Mouse (Mus musculus) kidney, embryonic 14.5 days (tissue): ENCODE results near the gene Lamc3. TPM values are rescaled to one million over a fixed set of nuclear protein-coding genes. Genes with fewer than 3 reads are reported as not detected.
A peak's percentile ranks its signal among the peaks of the same experiment; 100 is the strongest.

ENCODE experiments used
- ATAC-seq: fragments of 200-750 bp; cut with Nextera tagmentation; 2 replicates; pipeline ENCODE4 v1.8.0; 2017; ENCODE audit warnings: moderate number of reproducible peaks, mild to moderate bottlenecking, moderate TSS enrichment, moderate library complexity; ENCODE audit not compliant: low FRiP score, low TSS enrichment
- H3K27ac ChIP-seq: fragments of 300-500 bp; sonication (generic); 2 replicates; pipeline ENCODE4 v1.5.1; 2014; ENCODE audit warnings: low read depth, mild to moderate bottlenecking, low read length, moderate library complexity, mixed read lengths
- H3K27me3 ChIP-seq: fragments of 300-500 bp; sonication (generic); 2 replicates; pipeline ENCODE4 v1.6.1; 2014; ENCODE audit warnings: mild to moderate bottlenecking, low read length; ENCODE audit not compliant: control insufficient read depth, insufficient read depth
- H3K36me3 ChIP-seq: fragments of 300-500 bp; sonication (generic); 2 replicates; pipeline ENCODE4 v1.6.1; 2014; ENCODE audit warnings: low read length, mixed read lengths; ENCODE audit not compliant: control insufficient read depth, insufficient read depth
- H3K4me1 ChIP-seq: fragments of 300-500 bp; sonication (generic); 2 replicates; pipeline ENCODE4 v1.6.1; 2014; ENCODE audit warnings: low read length, mixed read lengths; ENCODE audit not compliant: control insufficient read depth, insufficient read depth
- H3K4me2 ChIP-seq: fragments of 300-500 bp; sonication (generic); replicated peaks from 2 replicates; pipeline ENCODE4 v1.6.1; 2014; ENCODE audit warnings: low read depth, mild to moderate bottlenecking, low read length
- H3K4me3 ChIP-seq: fragments of 300-500 bp; sonication (generic); 2 replicates; pipeline ENCODE4 v1.5.1; 2014; ENCODE audit warnings: mild to moderate bottlenecking, low read length
- H3K9ac ChIP-seq: fragments of 300-500 bp; sonication (generic); 2 replicates; pipeline ENCODE4 v1.6.1; 2014; ENCODE audit warnings: low read depth, mild to moderate bottlenecking, low read length, moderate library complexity
- H3K9me3 ChIP-seq: fragments of 300-500 bp; sonication (generic); 2 replicates; pipeline ENCODE4 v1.6.1; 2016; ENCODE audit warnings: low read length; ENCODE audit not compliant: control insufficient read depth
- WGBS: fragments of 180-500 bp; shearing (Covaris S2); extraction: QIAGEN DNeasy Blood & Tissue Kit; methylation state at CpG from one replicate; pipeline ENCODE4 v1.1.7; 2014; 5-methylcytosine and 5-hydroxymethylcytosine counted together
- polyA plus RNA-seq: library from polyadenylated mRNA; unstranded; fragments of >200 nt; fragmentation: Nextera tagmentation; extraction: Ambion mirVana; gene quantifications from 2 replicates; pipeline ENCODE4 v1.2.1, GENCODE M21; 2014

The Lamc3 gene
- polyA plus RNA-seq, 1 experiment from 2014 or later = 3.6 TPM

- Histone ChIP-seq H3K4me1 (peaks cover 7% of the 10 kb centered on the region; the same call in 1 of the 2 replicates), H3K27ac (0 out of 2 replicates have a peak overlapping the region, but pooled peaks have one; percentile 48), H3K36me3 (no peaks in the 10 kb centered on the region), H3K9ac (no peak overlapping the region), H3K4me3 (no peak overlapping the region), H3K27me3 (no peaks in the 10 kb centered on the region; the same call in 1 of the 2 replicates), H3K9me3 (peaks cover 6% of the 10 kb centered on the region; the same call in 1 of the 2 replicates), H3K4me2 (no peak overlapping the region)
- no peak for ATAC-seq
- WGBS = 45% methylated on average over 10 of the region's 10 CpGs
Observed at GRCm38 (mm10) chr2:31868538-31869164, 18.4 kb upstream of the Lamc3 start.

GRCm38 (mm10) chr2:31869692-31870091 is 17.4 kb upstream of the Lamc3 start:
- Histone ChIP-seq H3K36me3 (no peaks in the 10 kb centered on the region), H3K9me3 (peaks cover 6% of the 10 kb centered on the region; the same call in 1 of the 2 replicates), H3K27me3 (no peaks in the 10 kb centered on the region; the same call in 1 of the 2 replicates), H3K4me2 (no peak overlapping the region), H3K4me1 (peaks cover 7% of the 10 kb centered on the region; the same call in 1 of the 2 replicates), H3K27ac (no peak overlapping the region), H3K4me3 (no peak overlapping the region), H3K9ac (no peak overlapping the region)
- ATAC-seq = no peak
- 91% methylated on average over 5 of the region's 5 CpGs for WGBS

GRCm38 (mm10) chr2:31870683-31871082 is 16.4 kb upstream of the Lamc3 start:
- no peak for ATAC-seq
- H3K4me2 ChIP-seq = no peak overlapping the region
- no peak overlapping the region for H3K9ac ChIP-seq
- H3K9me3 ChIP-seq = peaks cover 6% of the 10 kb centered on the region; the same call in 1 of the 2 replicates
- no peak overlapping the region for H3K4me3 ChIP-seq
- no peak overlapping the region for H3K27ac ChIP-seq
- no peaks in the 10 kb centered on the region; the same call in 1 of the 2 replicates for H3K27me3 ChIP-seq
- H3K4me1 ChIP-seq = peaks cover 4% of the 10 kb centered on the region; the same call in 1 of the 2 replicates
- H3K36me3 ChIP-seq = no peaks in the 10 kb centered on the region
- 68% methylated on average over 3 of the region's 3 CpGs for WGBS

GRCm38 (mm10) chr2:31874290-31874855 is 12.7 kb upstream of the Lamc3 start:
- Histone ChIP-seq H3K27me3 (no peaks in the 10 kb centered on the region; the same call in 1 of the 2 replicates), H3K4me2 (no peak overlapping the region), H3K27ac (no peak overlapping the region), H3K4me1 (no peaks in the 10 kb centered on the region), H3K9ac (no peak overlapping the region), H3K4me3 (no peak overlapping the region), H3K36me3 (no peaks in the 10 kb centered on the region), H3K9me3 (peaks cover 6% of the 10 kb centered on the region; the same call in 1 of the 2 replicates)
- WGBS = 56% methylated on average over 26 of the region's 26 CpGs
- no peak for ATAC-seq

GRCm38 (mm10) chr2:31876446-31876845 is 10.6 kb upstream of the Lamc3 start:
- Histone ChIP-seq H3K27ac (no peak overlapping the region), H3K4me1 (peaks cover 7% of the 10 kb centered on the region; the same call in 1 of the 2 replicates), H3K27me3 (peaks cover 7% of the 10 kb centered on the region), H3K9me3 (peaks cover 6% of the 10 kb centered on the region; the same call in 1 of the 2 replicates), H3K9ac (no peak overlapping the region), H3K4me3 (no peak overlapping the region), H3K36me3 (no peaks in the 10 kb centered on the region), H3K4me2 (no peak overlapping the region)
- WGBS = 40% methylated on average over 12 of the region's 12 CpGs
- ATAC-seq = no peak

GRCm38 (mm10) chr2:31878610-31879009 is 8.5 kb upstream of the Lamc3 start:
- H3K27me3 ChIP-seq = peaks cover 24% of the 10 kb centered on the region
- H3K4me2 ChIP-seq = no peak overlapping the region
- H3K9ac ChIP-seq = no peak overlapping the region
- no peak overlapping the region for H3K27ac ChIP-seq
- H3K36me3 ChIP-seq = no peaks in the 10 kb centered on the region
- no peaks in the 10 kb centered on the region for H3K9me3 ChIP-seq
- H3K4me1 ChIP-seq = peaks cover 7% of the 10 kb centered on the region; the same call in 1 of the 2 replicates
- WGBS = 67% methylated on average over 17 of the region's 17 CpGs
- H3K4me3 ChIP-seq = no peak overlapping the region
- no peak for ATAC-seq

- peaks cover 26% of the 10 kb centered on the region for H3K27me3 ChIP-seq
- peak; percentile 40; the same call in 1 of the 2 replicates for ATAC-seq
- 0 out of 2 replicates have a peak overlapping the region, but pooled peaks have one; percentile 15 for H3K4me2 ChIP-seq
- no peaks in the 10 kb centered on the region for H3K9me3 ChIP-seq
- H3K36me3 ChIP-seq = no peaks in the 10 kb centered on the region
- peaks cover 7% of the 10 kb centered on the region; the same call in 1 of the 2 replicates for H3K4me1 ChIP-seq
- 3% methylated on average over 14 of the region's 14 CpGs for WGBS
- H3K27ac ChIP-seq = no peak overlapping the region
- no peak overlapping the region for H3K9ac ChIP-seq
- no peak overlapping the region for H3K4me3 ChIP-seq
Observed at GRCm38 (mm10) chr2:31880868-31881267, 6.2 kb upstream of the Lamc3 start.

GRCm38 (mm10) chr2:31883061-31883460 is 4.0 kb upstream of the Lamc3 start:
- Histone ChIP-seq H3K4me3 (no peak overlapping the region), H3K27ac (no peak overlapping the region), H3K27me3 (peaks cover 45% of the 10 kb centered on the region), H3K4me2 (no peak overlapping the region), H3K4me1 (peaks cover 12% of the 10 kb centered on the region; the same call in 1 of the 2 replicates), H3K9me3 (no peaks in the 10 kb centered on the region), H3K36me3 (no peaks in the 10 kb centered on the region), H3K9ac (no peak overlapping the region)
- ATAC-seq = no peak
- 34% methylated on average over 4 of the region's 4 CpGs for WGBS

GRCm38 (mm10) chr2:31884806-31885205 is 2.3 kb upstream of the Lamc3 start:
- Histone ChIP-seq H3K4me1 (peaks cover 12% of the 10 kb centered on the region; the same call in 1 of the 2 replicates), H3K27ac (no peak overlapping the region), H3K4me2 (no peak overlapping the region), H3K9me3 (no peaks in the 10 kb centered on the region), H3K9ac (no peak overlapping the region), H3K36me3 (no peaks in the 10 kb centered on the region), H3K4me3 (no peak overlapping the region), H3K27me3 (peaks cover 53% of the 10 kb centered on the region)
- ATAC-seq = no peak
- WGBS = 27% methylated on average over 6 of the region's 6 CpGs
